Mouse (Mus musculus) embryonic facial prominence, embryonic 12.5 days (tissue): ENCODE results near the gene St3gal6. TPM values are rescaled to one million over a fixed set of nuclear protein-coding genes. Genes with fewer than 3 reads are reported as not detected.

Experiments used
- ATAC-seq: fragments of 200-750 bp; cut with Nextera tagmentation; 2 replicates; pipeline ENCODE4 v1.8.0; 2017; ENCODE audit not compliant: insufficient number of reproducible peaks, insufficient read depth, low FRiP score, low TSS enrichment
- H3K27ac ChIP-seq: fragments of 300-500 bp; sonication (generic); 2 replicates; pipeline ENCODE4 v1.5.1; 2016; ENCODE audit warnings: mild to moderate bottlenecking
- H3K27me3 ChIP-seq: fragments of 300-500 bp; sonication (generic); 2 replicates; pipeline ENCODE4 v1.6.1; 2016; ENCODE audit warnings: mild to moderate bottlenecking, moderate library complexity
- H3K36me3 ChIP-seq: fragments of 300-500 bp; sonication (generic); 2 replicates; pipeline ENCODE4 v1.6.1; 2016; ENCODE audit warnings: mild to moderate bottlenecking
- H3K4me1 ChIP-seq: fragments of 300-500 bp; sonication (generic); 2 replicates; pipeline ENCODE4 v1.6.1; 2016
- H3K4me2 ChIP-seq: fragments of 300-500 bp; sonication (generic); replicated peaks from 2 replicates; pipeline ENCODE4 v1.6.1; 2016; ENCODE audit warnings: mild to moderate bottlenecking, moderate library complexity
- H3K4me3 ChIP-seq: fragments of 300-500 bp; sonication (generic); 2 replicates; pipeline ENCODE4 v1.5.1; 2016; ENCODE audit warnings: mild to moderate bottlenecking
- H3K9ac ChIP-seq: fragments of 300-500 bp; sonication (generic); 2 replicates; pipeline ENCODE4 v1.6.1; 2016; ENCODE audit warnings: mild to moderate bottlenecking, moderate library complexity
- H3K9me3 ChIP-seq: fragments of 300-500 bp; sonication (generic); 2 replicates; pipeline ENCODE4 v1.6.1; 2016; ENCODE audit warnings: mild to moderate bottlenecking, moderate library complexity
- WGBS: fragments of 180-500 bp; shearing (Covaris S2); methylation state at CpG from one replicate; pipeline ENCODE4 v1.1.7; 2016; 5-methylcytosine and 5-hydroxymethylcytosine counted together
- polyA plus RNA-seq: library from polyadenylated mRNA; unstranded; fragments of >200 nt; fragmentation: Nextera tagmentation; extraction: Ambion mirVana; gene quantifications from 2 replicates; pipeline ENCODE4 v1.2.1, GENCODE M21; 2016

St3gal6 gene
- polyA plus RNA-seq, result 8.7 and 10.2 TPM in 2 replicates

DNA sequence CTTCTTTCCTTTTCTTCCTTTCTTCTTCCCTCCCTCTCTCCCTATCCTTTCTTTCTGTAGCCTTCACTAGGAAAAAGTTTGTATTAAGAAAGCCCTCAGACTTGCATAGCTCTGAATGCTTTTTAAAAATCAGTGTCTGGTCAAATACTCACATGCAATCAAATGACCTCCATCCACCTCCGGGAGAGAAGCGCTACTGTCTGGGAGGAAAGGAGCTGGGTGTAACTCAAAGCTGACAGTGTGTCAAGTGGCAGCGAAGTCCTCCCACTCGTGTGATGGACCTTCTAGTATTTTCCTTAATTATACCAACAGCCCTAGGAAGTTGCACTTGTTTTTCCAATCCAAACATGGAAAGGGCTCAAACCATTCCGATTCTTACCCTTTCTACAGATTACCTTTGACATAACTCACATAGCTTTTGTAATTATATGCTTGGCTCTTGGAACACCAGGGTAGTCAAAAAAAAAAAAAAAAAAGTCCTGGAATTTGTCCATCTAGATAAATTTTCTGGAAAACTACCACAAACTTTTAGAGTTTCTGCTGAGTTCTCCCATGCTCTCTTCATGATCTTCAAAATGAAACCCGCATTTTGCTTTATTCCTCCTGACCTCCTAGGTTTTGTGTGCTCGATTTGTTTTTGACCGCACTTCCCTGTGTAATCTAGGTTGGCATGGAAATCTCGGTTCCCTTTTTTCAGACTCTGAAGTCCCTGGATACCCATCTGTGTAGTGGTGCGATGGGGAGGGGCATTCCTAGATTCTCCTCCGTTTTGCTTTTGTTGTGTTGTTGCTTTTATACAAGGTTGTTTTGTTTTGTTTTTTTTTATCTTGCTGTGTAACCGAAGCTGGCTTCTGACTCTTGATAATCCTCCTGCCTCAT, at the start of gene St3gal6:
TSS of gene St3gal6 (minus strand) at position 272 of the 879 bp plus-strand sequence.
- Histone ChIP-seq H3K4me1 (no peaks in the 10 kb centered on the region), H3K36me3 (no peaks in the 10 kb centered on the region), H3K27me3 (no peaks in the 10 kb centered on the region), H3K9me3 (0 out of 2 replicates have a peak, but pooled peaks cover 6% of the 10 kb centered on the region), H3K4me3 (peak within 1 kb of the TSS; percentile 80), H3K27ac (peak within 1 kb of the TSS; percentile 80), H3K4me2 (peak within 1 kb of the TSS; percentile 86), H3K9ac (peak within 1 kb of the TSS; percentile 77)
- WGBS, result 88% methylated on average over 12 of the region's 12 CpGs
- ATAC-seq, result no peak

GRCm38 (mm10) chr16:58570694-58571264, 46.7 kb upstream of the St3gal6 start:
- H3K27ac ChIP-seq, result no peak overlapping the region
- H3K36me3 ChIP-seq, result no peaks in the 10 kb centered on the region
- H3K4me2 ChIP-seq, result no peak overlapping the region
- H3K9ac ChIP-seq, result no peak overlapping the region
- H3K9me3 ChIP-seq, result no peaks in the 10 kb centered on the region
- H3K27me3 ChIP-seq, result no peaks in the 10 kb centered on the region
- no peak for ATAC-seq
- H3K4me1 ChIP-seq, result no peaks in the 10 kb centered on the region
- no peak overlapping the region for H3K4me3 ChIP-seq

DNA sequence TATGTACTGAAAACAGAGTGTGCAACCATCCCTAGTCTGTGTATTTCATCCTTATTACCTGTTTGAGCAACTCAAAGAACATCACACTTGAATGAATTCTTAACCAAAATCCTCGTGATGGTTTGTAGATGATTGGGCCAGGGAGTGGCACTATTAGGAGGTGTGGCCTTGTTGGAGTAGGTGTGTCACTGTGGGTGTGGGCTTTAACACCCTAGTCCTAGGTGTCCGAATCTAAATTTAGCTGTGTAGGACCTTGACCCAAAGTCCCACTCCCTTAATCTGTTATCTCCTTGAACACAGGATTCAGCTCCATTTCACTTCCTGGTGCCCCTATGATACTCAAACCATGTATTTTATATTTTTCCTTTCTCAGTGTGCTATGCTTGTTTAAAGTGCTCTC, 37.2 kb upstream of the St3gal6 start:
- Histone ChIP-seq H3K4me1 (no peaks in the 10 kb centered on the region), H3K27ac (no peak overlapping the region), H3K4me3 (no peak overlapping the region), H3K4me2 (no peak overlapping the region), H3K27me3 (no peaks in the 10 kb centered on the region), H3K9ac (no peak overlapping the region), H3K36me3 (no peaks in the 10 kb centered on the region), H3K9me3 (no peaks in the 10 kb centered on the region)
- WGBS, result 84% methylated on average over 2 of the region's 2 CpGs
- ATAC-seq, result no peak

GRCm38 (mm10) chr16:58556067-58556830, 32.2 kb upstream of the St3gal6 start:
- no peak overlapping the region for H3K4me2 ChIP-seq
- ATAC-seq, result no peak
- no peak overlapping the region for H3K27ac ChIP-seq
- H3K9ac ChIP-seq, result no peak overlapping the region
- no peak overlapping the region for H3K4me3 ChIP-seq
- no peaks in the 10 kb centered on the region for H3K36me3 ChIP-seq
- H3K9me3 ChIP-seq, result no peaks in the 10 kb centered on the region
- no peaks in the 10 kb centered on the region for H3K27me3 ChIP-seq
- no peaks in the 10 kb centered on the region for H3K4me1 ChIP-seq
- WGBS, result 80% methylated on average over 4 of the region's 4 CpGs

DNA sequence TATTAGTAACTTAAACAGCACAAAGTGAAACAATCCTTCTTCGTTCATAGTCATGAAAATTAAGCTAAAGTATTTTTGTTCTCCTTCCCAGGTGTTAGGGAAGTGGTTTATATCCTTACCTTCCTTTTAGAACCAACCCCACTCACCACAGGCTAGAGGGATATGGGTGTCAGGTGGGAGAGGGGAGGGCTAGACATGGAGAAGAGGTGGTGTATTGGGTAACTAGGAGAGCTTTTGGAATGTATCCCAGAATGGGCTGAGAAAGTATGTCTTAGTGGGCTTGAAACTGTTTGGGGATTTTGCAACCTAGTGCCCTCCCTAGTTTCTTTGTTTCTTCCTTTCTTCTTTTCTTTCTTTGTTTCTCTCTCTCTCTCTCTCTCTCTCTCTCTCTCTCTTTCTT, 30.6 kb upstream of the St3gal6 start:
- no peaks in the 10 kb centered on the region for H3K36me3 ChIP-seq
- H3K27me3 ChIP-seq, result no peaks in the 10 kb centered on the region
- H3K4me2 ChIP-seq, result no peak overlapping the region
- ATAC-seq, result no peak
- 77% methylated on average over 1 of the region's 1 CpGs for WGBS
- H3K9me3 ChIP-seq, result no peaks in the 10 kb centered on the region
- H3K9ac ChIP-seq, result no peak overlapping the region
- H3K4me3 ChIP-seq, result no peak overlapping the region
- no peak overlapping the region for H3K27ac ChIP-seq
- no peaks in the 10 kb centered on the region for H3K4me1 ChIP-seq

GRCm38 (mm10) chr16:58548042-58548441, 24.0 kb upstream of the St3gal6 start:
- ATAC-seq, result no peak
- no peaks in the 10 kb centered on the region for H3K4me1 ChIP-seq
- H3K27me3 ChIP-seq, result no peaks in the 10 kb centered on the region
- no peak overlapping the region for H3K9ac ChIP-seq
- H3K4me3 ChIP-seq, result no peak overlapping the region
- H3K4me2 ChIP-seq, result no peak overlapping the region
- WGBS, result 74% methylated on average over 2 of the region's 2 CpGs
- no peaks in the 10 kb centered on the region for H3K9me3 ChIP-seq
- no peaks in the 10 kb centered on the region for H3K36me3 ChIP-seq
- H3K27ac ChIP-seq, result no peak overlapping the region

GRCm38 (mm10) chr16:58546128-58546527, 22.1 kb upstream of the St3gal6 start:
- H3K27me3 ChIP-seq, result no peaks in the 10 kb centered on the region
- no peaks in the 10 kb centered on the region for H3K9me3 ChIP-seq
- H3K4me3 ChIP-seq, result no peak overlapping the region
- H3K27ac ChIP-seq, result no peak overlapping the region
- 58% methylated on average over 1 of the region's 1 CpGs for WGBS
- no peak overlapping the region for H3K4me2 ChIP-seq
- no peaks in the 10 kb centered on the region for H3K36me3 ChIP-seq
- ATAC-seq, result no peak
- H3K9ac ChIP-seq, result no peak overlapping the region
- H3K4me1 ChIP-seq, result no peaks in the 10 kb centered on the region

- ATAC-seq, result no peak
- WGBS, result 88% methylated on average over 1 of the region's 1 CpGs
Observed at GRCm38 (mm10) chr16:58539490-58539889, 15.4 kb upstream of the St3gal6 start.

GRCm38 (mm10) chr16:58539011-58539410, 15.0 kb upstream of the St3gal6 start:
- Histone ChIP-seq H3K4me3 (no peak overlapping the region), H3K9me3 (no peaks in the 10 kb centered on the region), H3K27me3 (no peaks in the 10 kb centered on the region), H3K4me2 (no peak overlapping the region), H3K27ac (no peak overlapping the region), H3K4me1 (no peaks in the 10 kb centered on the region), H3K9ac (no peak overlapping the region), H3K36me3 (no peaks in the 10 kb centered on the region)
- ATAC-seq, result no peak
- 50% methylated on average over 2 of the region's 2 CpGs for WGBS

More at GRCm38 (mm10) chr16:58539490-58539889, 15.4 kb upstream of the St3gal6 start:
- Histone ChIP-seq H3K27ac (no peak overlapping the region), H3K9ac (no peak overlapping the region), H3K4me3 (no peak overlapping the region), H3K36me3 (no peaks in the 10 kb centered on the region), H3K27me3 (no peaks in the 10 kb centered on the region), H3K9me3 (no peaks in the 10 kb centered on the region), H3K4me2 (no peak overlapping the region), H3K4me1 (no peaks in the 10 kb centered on the region)

DNA sequence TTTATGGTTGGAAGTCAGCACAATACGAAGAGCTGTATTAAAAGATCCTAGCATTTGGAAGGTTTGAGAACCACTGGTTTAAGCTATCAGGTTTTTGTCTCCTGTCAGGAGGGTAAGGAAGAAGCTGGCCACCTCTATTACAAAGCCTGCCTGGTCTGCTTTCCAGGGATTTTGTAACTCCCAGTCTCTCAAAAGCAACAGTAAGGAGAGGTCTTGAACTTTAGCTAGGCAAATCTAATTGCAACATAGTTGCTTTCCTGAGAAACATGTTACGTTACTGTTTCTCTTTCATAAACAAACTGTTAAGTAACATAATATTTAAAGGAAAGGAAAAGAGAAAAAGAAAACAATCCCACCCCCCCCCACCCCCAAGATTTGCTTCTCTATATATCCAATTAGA, 12.0 kb upstream of the St3gal6 start:
- 63% methylated on average over 2 of the region's 2 CpGs for WGBS
- no peak for ATAC-seq
- H3K4me2 ChIP-seq, result no peak overlapping the region

GRCm38 (mm10) chr16:58535236-58535635, 11.2 kb upstream of the St3gal6 start:
- Histone ChIP-seq H3K4me2 (no peak overlapping the region), H3K4me3 (no peak overlapping the region), H3K27me3 (no peaks in the 10 kb centered on the region), H3K27ac (no peak overlapping the region), H3K4me1 (no peaks in the 10 kb centered on the region), H3K9ac (no peak overlapping the region), H3K9me3 (no peaks in the 10 kb centered on the region), H3K36me3 (no peaks in the 10 kb centered on the region)
- ATAC-seq, result no peak
- 44% methylated on average over 5 of the region's 5 CpGs for WGBS

More for the DNA sequence above, 12.0 kb upstream of the St3gal6 start:
- Histone ChIP-seq H3K9me3 (no peaks in the 10 kb centered on the region), H3K36me3 (no peaks in the 10 kb centered on the region), H3K27me3 (no peaks in the 10 kb centered on the region), H3K27ac (no peak overlapping the region), H3K9ac (no peak overlapping the region), H3K4me3 (no peak overlapping the region), H3K4me1 (no peaks in the 10 kb centered on the region)
